Mouse (Mus musculus) bone marrow, adult 2 months (tissue): ENCODE measurements around the gene Rhot2.

Source experiments
- CTCF ChIP-seq: fragments of 200-500 bp; IDR thresholded peaks from 2 replicates; pipeline ENCODE4 v1.5.1; 2011; ENCODE audit warnings: low read length, control low read depth; ENCODE audit not compliant: control insufficient read depth, insufficient read depth
- POLR2A ChIP-seq: fragments of 200-500 bp; IDR thresholded peaks from 2 replicates; pipeline ENCODE4 v1.6.1; 2011; ENCODE audit warnings: low read depth, mild to moderate bottlenecking, control low read depth, low read length, borderline replicate concordance; ENCODE audit not compliant: control insufficient read depth

GRCm38 (mm10) chr17:25880913-25881641, 36.4 kb upstream of the Rhot2 start:
- TF ChIP-seq CTCF (no peak), POLR2A (no peak)
